Mouse (Mus musculus): Measurements from ENCODE around the gene Crb3.

Crb3 gene

DNA sequence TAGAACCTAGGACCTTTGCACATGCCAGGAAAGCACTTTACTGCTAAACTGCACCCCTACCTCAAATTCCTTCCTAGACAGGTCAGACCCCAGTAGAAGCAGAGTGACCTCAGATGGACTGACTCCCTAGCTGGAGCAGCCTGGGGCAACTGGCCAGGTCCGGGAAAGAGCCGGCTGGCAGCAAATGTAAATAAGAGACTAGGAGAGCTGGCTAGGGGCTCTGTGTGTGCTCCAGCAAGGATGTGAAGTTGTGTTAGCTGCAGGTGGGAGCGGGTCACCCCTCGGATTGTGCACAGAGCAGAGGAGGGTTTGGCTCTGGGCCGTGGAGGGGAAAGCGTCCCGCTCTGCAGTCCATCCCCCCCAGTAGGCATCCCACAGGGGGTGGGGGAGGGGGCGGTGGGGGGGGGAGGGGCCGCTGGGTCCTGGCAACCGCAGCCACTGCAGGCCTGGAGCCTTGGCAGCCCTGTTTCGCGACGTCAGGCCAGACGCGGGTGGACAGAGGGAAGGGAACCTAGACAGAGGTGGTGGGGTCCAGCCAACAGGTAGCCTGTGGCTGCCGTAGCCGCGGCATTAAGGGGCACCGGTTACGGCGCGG is at the start of gene Crb3:
Gene Crb3 (plus strand): TSS at position 215 of the 595 bp plus-strand sequence.
- peak; percentile 19 for DNase-seq (ENCODE audit: low read depth, low spot score)

DNA sequence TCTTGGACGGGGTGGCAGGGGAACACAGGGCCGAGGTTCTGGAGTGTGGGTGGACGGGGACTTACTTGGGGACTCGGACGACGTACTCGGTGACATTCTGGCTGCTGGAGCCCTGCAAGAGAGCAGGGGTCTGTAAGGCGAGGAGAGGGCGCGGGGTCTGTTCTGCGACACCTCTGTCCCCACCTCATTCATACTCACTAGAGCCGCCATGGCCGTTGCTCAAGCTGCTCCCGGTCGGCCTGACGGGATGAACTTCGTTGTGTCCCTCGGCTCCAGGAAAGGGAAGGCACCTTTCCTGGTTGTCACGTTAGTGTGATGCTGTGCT is 48.0 kb upstream of the Crb3 start:
- DNase-seq (ENCODE audit: low read depth, low spot score), result no peak

DNA sequence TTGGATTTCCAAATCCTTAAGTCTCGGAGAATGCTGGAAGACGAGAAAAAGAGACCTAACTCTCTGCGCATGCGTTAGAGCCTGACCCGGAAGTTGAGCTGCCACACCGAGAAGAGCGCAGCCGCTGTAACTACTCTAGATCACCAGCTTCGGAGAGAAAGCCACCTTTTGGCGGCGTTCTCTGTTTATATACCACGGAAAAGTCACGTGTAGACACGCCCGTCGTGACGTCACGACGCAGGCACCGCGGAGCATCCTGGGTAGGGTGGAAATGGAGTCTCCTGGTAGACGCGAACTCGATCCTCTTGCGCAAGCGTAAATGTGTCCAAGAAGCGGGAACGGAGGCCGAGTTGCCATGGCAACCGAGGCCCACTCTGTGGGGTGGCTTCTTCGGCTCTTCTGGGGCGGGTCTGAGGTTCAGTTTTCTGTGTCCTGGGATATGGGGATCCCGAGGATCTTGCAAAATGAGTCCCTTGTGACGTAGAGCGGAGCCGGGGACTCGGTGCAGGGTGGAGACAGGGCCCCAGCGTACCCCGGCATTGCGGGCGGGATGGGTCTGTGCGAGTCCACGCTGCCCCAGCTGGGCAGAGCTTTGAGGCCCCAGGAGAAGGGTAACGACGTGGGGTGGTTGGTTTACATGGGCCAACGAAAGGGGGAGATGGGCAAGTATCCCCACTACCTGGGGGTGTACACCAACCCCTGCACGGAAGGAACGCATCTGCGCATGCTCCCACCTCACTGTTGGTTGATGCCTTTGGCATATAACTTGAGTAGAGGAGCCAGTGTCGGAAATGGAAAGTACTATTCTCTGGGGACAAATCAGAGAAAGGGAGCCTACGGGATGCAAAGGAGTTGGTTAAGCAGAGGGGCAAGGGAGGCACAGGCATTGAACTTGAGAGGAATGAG is 47.4 kb upstream of the Crb3 start, which contains the start of the genes Gtf2f1 and Gm17949:
Gene Gtf2f1 (minus strand): TSS at position 53 of the 906 bp plus-strand sequence.
Gene Gm17949 (plus strand): TSS at position 234 of the 906 bp plus-strand sequence.
- peak; percentile 99 for DNase-seq (ENCODE audit: low read depth, low spot score)

DNA sequence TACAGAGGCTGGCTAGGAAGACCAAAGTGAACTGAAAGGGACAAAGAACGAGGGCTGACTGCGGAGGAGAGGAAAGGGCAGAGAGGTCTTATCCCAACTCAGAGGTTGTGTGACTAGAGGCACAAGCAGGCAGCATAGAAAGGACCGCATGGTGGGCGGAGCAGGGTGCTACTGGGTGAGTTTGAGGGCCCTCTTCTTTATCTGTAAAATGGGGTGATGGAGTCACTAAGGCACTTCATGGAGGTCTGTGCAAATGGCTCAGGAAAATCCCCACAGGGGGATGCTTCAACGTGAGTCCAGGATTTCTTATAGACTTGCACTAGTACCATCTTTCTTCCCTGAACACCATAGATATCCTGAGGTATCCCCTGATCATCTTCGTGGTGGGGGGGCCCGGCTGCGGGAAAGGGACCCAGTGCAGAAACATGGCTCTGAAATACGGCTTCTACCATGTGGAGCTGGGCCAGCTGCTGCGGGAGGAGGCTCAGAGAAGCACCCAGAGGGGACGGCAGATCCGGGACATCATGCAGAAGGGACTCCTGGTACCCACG is 46.6 kb upstream of the Crb3 start:
- no peak for DNase-seq (ENCODE audit: low read depth, low spot score)

DNA sequence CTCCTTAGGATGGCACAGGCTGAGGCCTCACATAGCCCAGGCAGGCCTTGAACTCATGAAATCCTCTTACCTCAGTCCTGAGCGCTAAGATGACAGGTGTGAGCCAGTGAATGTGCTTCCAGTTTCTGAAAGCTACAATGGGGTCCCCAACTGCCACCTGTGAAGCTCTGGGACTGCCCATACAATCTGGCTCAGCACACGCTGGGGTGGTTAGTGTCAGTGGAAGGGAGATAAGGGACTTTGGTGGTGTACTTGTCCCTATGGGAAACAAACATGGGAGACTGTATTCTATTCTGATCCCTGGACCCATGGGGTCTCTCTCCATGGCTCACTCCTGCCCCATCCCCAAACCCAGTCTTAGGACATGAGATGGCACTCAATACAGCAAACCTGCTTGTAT is 39.2 kb upstream of the Crb3 start:
- DNase-seq (ENCODE audit: low read depth, low spot score), result no peak

DNA sequence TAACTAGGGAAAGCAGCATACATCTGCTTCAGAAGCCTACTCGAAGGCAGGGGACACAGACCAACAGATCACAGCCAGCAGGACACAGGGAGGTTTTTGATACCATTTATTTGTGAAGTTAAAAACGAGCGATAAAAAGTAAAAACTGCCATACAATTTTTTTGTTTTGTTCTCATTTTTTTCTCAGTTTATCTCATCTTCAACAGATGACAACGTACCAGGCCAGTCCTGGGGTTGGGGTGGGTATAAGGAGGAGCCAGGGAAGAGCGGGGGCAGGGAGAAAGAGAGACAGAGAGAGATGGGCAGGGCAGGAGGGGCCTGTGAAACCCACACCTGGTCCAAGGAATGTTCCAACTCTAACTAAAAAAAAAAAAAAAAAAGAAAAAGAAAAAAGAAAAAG is 37.9 kb upstream of the Crb3 start:
- DNase-seq (ENCODE audit: low read depth, low spot score), result no peak

DNA sequence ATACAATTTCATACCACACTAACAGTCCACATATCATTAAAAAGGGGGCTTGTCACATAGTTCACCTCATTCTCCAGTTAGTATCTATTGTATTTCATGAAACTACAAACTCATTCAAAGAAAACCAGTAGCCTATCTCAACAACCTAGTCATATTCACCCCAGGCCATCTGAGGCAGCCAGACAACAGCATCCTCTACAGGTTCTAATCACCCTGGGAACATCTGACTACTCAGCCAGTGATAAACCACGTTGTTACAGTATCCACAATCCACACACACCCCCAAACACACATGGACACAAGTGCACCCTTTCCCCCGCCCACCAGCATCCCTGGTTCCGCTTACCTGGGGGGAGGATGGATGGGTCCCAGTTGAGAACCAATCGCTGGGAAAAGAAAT is 31.4 kb upstream of the Crb3 start:
- no peak for DNase-seq (ENCODE audit: low read depth, low spot score)

DNA sequence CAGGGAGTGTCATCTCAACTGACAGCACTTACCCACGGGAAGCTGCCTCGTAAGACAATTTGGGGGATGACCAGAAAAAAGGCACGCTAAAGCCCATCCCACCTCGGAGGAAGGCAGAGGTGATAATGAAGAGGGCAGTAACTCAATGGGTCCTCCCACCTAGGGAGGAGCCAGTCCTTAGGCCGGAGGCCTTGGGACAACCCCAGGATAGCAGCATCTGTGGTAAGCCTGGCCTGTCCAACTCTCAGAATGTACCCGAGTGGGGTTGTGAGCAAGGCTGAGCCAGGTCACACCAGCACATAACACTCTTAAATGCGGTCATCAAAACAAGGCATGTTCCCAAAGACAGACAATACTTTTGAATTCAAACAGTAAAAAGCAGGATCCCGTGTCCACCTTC is 29.2 kb upstream of the Crb3 start:
- no peak for DNase-seq (ENCODE audit: low read depth, low spot score)

DNA sequence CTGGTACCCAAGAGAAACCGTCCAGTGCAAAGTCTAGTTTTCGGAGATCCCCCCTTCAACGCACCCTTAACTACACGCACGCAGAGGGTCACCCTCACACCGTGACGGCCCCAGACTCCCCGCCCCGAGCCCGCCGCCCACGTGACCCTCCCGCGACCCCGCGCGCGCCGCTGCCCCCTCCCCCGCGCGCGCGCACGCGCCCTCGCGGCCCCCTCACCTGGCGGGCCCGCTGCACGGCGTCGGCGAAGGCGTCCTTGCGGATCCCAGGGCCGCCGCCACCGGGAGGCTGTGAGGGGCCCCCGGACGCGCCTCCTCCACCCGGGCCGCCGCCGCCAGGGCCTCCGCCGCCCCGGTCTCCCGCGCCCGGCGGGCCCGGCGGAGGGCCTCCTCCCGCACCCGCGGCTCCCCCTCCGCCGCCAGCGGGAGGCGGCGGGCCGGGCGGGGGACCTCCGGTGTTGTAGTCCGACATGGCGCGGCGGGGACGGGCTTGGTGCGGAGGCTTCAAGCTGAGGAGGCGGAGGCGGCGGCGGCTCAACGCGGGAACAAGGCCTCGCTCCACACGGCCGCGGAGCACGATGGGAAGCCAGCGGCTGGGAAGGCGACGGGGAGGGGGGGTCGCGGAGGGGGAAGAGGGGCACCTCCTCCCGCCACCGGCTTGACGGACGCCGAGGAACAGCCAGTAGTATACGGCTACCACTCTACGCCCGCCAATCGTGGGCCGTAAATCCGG is 27.8 kb upstream of the Crb3 start, which contains the start of gene Khsrp:
Gene Khsrp (minus strand): TSS at position 592 of the 730 bp plus-strand sequence.
- DNase-seq (ENCODE audit: low read depth, low spot score), result peak; percentile 63

DNA sequence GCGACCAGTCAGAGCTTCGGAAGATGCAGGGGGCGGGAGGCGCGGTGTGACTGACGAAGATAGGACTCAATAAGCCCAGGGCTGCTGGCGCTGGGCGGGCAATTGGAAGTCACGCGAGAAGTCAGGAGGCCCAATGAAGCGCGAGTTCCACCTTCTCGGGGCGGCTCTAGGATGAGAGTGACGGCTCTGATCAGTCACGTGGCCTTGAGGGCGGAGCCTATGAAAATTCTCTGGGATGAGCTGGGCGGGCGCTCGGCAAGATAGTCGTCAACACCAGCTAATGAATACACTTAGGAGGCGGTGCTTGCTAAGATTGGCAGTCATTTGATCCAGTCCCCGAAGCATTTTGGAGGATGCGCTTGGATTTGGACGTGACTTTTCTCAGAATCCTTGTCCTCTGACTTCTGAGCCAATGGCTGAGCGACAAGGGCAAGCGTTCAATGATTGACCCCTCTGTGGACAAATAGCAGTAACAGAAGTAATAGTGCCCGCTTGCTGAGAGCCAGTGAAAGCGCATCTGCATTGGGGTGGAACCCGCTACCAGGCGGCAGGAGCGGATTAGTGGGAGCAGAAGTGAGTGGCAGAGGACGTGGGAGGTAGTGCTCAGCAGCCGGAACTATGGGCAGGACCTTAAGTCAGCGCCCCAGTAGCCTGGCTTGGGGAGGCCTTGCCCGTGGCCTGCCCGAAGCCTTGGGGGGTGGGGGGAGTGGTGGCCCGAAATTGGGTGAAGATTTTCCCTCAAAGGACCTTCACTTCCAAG is 27.1 kb upstream of the Crb3 start:
- DNase-seq (ENCODE audit: low read depth, low spot score), result peak; percentile 100

DNA sequence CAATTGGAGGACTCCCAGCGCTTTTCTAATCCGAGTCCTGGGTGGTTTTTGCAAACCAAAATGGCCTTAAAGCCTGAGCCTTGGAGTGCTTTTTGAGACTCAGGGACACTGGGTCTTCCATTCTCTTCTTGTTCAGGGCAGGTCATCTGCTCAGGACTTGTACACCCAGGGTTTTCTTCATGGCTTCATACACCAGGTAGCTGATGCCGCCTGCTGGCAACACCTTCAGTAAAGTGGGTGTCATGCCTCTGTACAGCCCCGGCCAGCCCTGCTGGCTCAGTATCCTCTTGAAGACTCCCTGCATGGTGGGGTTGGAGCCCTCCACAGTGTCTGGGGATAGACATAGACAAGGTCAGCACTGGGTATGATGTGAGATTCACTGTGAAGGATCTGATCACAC is 26.1 kb upstream of the Crb3 start:
- DNase-seq (ENCODE audit: low read depth, low spot score), result peak; percentile 24

DNA sequence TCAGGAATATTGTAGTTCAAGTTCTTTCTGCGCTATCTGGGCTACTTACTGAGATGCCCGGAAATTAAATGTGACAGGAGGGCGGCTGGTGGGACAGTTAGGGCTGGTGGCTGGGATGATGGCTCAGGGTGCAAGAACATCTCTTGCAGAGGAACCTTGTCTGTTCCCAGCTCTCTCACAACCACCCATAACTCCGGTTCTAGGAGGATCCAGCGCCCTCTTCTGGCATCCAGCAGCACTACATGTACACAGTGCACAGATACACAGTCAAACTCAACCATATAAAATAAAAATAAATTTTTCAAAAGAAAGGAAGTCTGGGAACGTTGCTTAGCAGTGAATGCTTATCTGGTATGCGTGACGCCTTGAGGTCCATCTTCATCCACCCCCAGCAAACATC is 19.9 kb upstream of the Crb3 start:
- peak; percentile 20 for DNase-seq (ENCODE audit: low read depth, low spot score)

DNA sequence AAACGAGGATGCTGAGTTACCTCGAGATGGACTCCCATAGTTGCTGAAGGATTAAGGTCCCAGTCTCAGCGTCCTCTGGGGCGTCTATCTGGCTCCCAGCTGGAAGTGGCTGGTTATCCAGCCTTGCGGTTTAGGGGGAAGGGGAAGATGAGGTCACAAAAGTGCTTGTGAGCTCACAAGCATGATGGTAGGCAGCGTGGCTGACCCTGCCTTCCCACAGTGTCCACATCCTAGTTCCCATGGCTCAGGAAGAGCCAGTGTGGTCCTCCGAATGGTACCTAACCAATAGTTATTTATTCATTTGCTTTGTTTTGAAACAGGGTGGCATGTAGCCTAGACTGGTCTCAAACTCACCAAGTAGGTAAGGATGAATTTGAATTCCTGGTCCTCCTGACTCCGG is 17.4 kb upstream of the Crb3 start, which contains the start of gene Slc25a41:
Gene Slc25a41 (minus strand): TSS at position 101 of the 400 bp plus-strand sequence.
- DNase-seq (ENCODE audit: low read depth, low spot score), result no peak

DNA sequence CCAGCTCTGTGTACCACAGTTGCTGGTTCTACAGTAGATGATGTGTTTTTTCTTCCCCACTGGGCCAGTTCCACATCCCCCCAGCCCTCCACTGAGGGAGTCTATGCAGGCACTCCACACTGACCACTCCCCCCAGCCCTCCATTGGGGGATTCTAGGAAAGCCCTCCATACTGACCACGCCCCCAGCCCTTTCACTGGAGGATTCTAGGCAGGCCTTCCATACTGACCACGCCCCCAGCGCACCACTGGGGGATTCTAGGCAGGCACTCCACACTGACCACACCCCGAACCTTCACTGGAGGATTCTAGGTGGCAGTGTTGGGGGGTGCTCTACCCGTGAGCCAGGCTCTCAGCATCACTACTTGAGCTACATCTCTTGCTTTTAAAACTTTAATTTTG is 11.5 kb upstream of the Crb3 start:
- no peak for DNase-seq (ENCODE audit: low read depth, low spot score)

DNA sequence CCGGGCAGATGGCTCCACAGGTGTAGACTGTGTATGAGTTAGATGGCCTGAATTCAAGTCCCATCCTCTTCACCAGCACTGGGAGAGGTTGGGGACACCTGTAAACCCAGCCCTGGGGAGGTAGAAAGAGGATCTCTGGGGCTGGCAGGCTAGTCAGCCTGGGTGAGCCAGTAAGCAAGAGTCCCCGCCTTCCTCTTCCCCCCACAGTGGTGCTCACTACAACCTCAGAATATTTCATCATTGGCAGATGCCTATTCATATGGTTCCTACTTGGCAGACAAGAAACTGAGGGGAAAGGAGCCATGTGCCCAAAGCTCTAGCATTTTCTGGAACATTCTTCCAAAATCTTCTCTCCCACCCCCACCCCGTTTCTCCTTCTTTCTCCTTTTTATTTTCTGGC is 10.1 kb upstream of the Crb3 start:
- DNase-seq (ENCODE audit: low read depth, low spot score), result no peak

DNA sequence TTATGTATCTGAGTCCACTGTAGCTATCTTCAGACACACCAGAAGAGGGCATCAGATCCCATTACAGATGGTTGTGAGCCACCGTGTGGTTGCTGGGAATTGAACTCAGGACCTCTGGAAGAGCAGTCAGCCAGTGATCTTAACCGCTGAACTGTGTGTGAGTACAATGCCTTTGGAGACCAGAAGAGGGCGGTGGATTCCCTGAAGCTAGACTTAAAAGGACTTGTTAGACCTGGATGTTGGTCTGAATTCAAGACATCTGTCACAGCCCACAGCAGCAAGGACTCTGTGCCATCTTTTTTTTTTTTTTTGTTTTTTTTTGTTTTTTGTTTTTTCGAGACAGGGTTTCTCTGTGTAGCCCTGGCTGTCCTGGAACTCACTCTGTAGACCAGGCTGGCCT is 7.2 kb upstream of the Crb3 start:
- peak; percentile 72 for DNase-seq (ENCODE audit: low read depth, low spot score)

DNA sequence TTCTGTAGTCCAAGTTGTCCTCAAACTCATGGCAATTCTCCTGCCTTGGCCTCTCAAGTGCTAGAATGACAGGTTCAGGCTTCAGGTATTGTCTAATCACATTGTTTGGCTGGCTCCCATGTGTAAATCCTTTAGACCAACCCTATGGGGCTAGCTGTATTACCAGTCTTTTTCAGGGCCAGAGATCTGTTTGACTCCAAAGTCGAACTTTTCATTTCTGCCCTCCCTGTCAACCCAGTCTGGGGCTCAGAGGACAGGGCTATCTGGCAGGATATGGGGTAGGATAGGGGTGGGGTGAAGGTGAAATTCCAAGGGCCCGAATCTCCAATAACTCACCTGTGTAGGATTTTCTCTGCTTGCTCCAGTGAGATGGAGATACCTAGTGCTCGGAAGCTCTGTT is 2.7 kb upstream of the Crb3 start:
- DNase-seq (ENCODE audit: low read depth, low spot score), result no peak

DNA sequence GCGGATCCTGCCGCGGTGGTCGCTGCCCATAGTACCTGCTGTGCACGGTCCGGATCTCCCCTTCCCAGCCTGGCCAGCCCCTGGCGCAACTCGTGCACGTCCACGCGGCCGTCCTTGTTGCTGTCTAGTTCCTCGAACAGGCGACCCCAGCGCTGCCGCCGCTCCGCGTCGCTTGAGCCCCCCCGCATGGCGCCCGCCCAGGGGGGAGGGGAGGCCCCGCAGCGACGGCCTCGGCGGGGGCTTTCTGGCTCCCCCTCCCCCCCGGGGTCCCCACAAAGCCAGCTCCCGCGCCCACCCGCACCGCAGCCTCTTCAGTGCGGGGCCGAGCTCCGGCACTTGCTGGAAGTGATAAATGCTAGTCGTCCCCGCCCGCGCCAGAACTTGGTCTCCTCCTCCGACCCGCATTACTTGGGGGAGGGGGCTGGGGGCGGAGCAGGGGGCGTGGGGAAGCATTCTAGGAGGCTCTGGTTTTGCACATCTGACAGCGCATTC is 627 bp downstream of the Crb3 start, which contains the start of gene Slc25a23:
Gene Slc25a23 (minus strand): TSS at position 378 of the 492 bp plus-strand sequence.
- DNase-seq (ENCODE audit: low read depth, low spot score), result peak; percentile 78

DNA sequence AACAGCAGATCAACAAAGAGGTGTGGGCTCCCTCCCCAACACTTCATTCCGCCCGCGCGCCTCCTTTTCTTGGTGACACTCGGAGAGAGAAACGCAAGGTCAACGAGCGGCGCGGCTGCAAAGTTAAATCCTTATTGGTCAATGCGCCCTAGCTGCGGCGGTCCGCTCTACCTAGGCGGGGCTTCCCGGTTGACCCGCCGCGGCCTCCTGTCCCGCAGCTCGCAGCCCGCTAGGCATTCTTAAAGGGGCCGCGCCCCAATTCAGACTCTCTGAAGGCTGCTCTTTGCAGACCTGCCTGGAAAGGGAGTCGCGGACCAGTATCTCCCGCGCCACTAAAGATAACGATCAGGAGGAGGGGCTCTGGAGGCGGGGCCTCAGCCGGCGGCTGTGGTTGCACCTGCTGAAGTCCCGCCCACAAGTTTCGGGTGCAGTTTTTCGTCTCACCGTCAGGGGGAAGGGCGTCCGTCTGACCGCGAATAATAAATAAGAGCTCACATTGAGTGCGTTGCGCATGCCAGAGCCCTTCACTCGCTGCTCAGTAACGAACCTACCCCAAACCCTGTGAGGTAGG is 1.4 kb downstream of the Crb3 start:
- DNase-seq (ENCODE audit: low read depth, low spot score), result peak; percentile 98

DNA sequence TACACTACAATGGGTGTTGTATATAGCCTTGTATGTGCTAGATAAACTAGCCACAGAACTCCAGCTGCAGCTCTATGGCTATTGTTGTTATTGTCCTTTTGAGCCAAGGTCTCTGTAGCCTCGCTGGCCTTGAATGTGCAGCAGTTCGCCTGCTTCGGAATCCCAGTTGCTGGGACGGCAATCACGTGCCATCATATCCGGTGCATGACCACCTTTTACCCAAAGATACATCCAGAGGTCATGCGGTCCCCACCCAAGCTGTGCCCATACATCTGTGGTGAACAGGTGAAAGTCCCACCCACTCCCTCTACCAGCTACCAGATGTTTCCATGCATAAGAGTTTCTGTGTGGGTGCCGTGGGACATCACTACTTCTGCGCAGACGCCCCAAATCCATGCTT is 2.2 kb downstream of the Crb3 start:
- peak; percentile 59 for DNase-seq (ENCODE audit: low read depth, low spot score)

Data from CD4-positive, CD25-positive, alpha-beta regulatory T cell, adult 2 months (primary cell).